ENCODE assay signal across 8 mouse cellular contexts in genomic region chr6:127108368-127109060, GRCm38 (mm10). TPM values are rescaled to one million over a fixed set of nuclear protein-coding genes. Genes with fewer than 3 reads are reported as not detected.
DNase-seq lines count a peak whose midpoint lies in the region; ATAC-seq and TF ChIP-seq lines count a peak whose summit lies in the region.

No protein-coding gene starts in this region.

- H3K9me3 ChIP-seq in lung, embryonic 14.5 days (ENCODE audit: low read depth, low read length): no peaks in the 10 kb centered on the region
- H3K9me3 ChIP-seq in embryonic facial prominence, embryonic 12.5 days: no peaks in the 10 kb centered on the region

- DNase-seq in lung, embryonic 14.5 days: no peak
- DNase-seq in lung, postnatal 25 days (ENCODE audit: low spot score): no peak
- peak; percentile 10 for DNase-seq in large intestine, adult 2 months (ENCODE audit: low read depth, low spot score)
- DNase-seq in thymus, adult 2 months: no peak
- no peak for DNase-seq in frontal cortex, postnatal 10 days (ENCODE audit: low spot score in 2 of 2)

- peak overlapping the region; percentile 89 for H3K4me2 ChIP-seq in lung, embryonic 14.5 days
- peak overlapping the region; percentile 71 for H3K4me2 ChIP-seq in embryonic facial prominence, embryonic 12.5 days (replicated peaks)

- H3K36me3 ChIP-seq in lung, embryonic 14.5 days (ENCODE audit: insufficient read depth): no peaks in the 10 kb centered on the region
- H3K36me3 ChIP-seq in embryonic facial prominence, embryonic 12.5 days: no peaks in the 10 kb centered on the region
- H3K36me3 ChIP-seq in thymus, adult 2 months (ENCODE audit: control insufficient read depth, insufficient read depth, low read length): no peaks in the 10 kb centered on the region

- no peak overlapping the region for H3K27ac ChIP-seq in lung, embryonic 14.5 days (ENCODE audit: low read depth)
- no peak overlapping the region for H3K27ac ChIP-seq in embryonic facial prominence, embryonic 12.5 days
- no peak overlapping the region for H3K27ac ChIP-seq in olfactory bulb, adult 2 months (ENCODE audit: insufficient read depth, low read depth, low read length)
- no peak overlapping the region for H3K27ac ChIP-seq in thymus, adult 2 months (ENCODE audit: control insufficient read depth, insufficient read depth, low read length)

- no peak for ATAC-seq in lung, embryonic 14.5 days (ENCODE audit: insufficient read depth)
- ATAC-seq in embryonic facial prominence, embryonic 12.5 days (ENCODE audit: insufficient number of reproducible peaks, insufficient read depth, low FRiP score, low TSS enrichment): no peak
- no peak for ATAC-seq in frontal cortex, adult (ENCODE audit: low TSS enrichment)

- peaks cover 6% of the 10 kb centered on the region; the same call in 1 of the 2 replicates for H3K4me1 ChIP-seq in lung, embryonic 14.5 days (ENCODE audit: insufficient read depth)
- H3K4me1 ChIP-seq in embryonic facial prominence, embryonic 12.5 days: peaks cover 10% of the 10 kb centered on the region
- H3K4me1 ChIP-seq in olfactory bulb, adult 2 months (ENCODE audit: control insufficient read depth, insufficient read depth, low read length): peaks cover 2% of the 10 kb centered on the region; the same call in 1 of the 2 replicates
- H3K4me1 ChIP-seq in thymus, adult 2 months (replicated peaks; ENCODE audit: control insufficient read depth, insufficient read depth, low read length): peaks cover 10% of the 10 kb centered on the region; the same call in 1 of the 2 replicates

- H3K9ac ChIP-seq in lung, embryonic 14.5 days: peak overlapping the region; percentile 56
- peak overlapping the region; percentile 50 for H3K9ac ChIP-seq in embryonic facial prominence, embryonic 12.5 days

- no peak for TF ChIP-seq POLR2A in olfactory bulb, adult 2 months (IDR thresholded peaks at IDR 0.05; ENCODE audit: insufficient read depth, low read depth, low read length)
- TF ChIP-seq POLR2A in thymus, adult 2 months (IDR thresholded peaks at IDR 0.05; ENCODE audit: control insufficient read depth, extremely low read depth, insufficient read depth, low read length, poor library complexity): no peak

- 17% methylated on average over 20 of the region's 20 CpGs for WGBS in lung, embryonic 14.5 days
- 39% methylated on average over 20 of the region's 20 CpGs for WGBS in embryonic facial prominence, embryonic 12.5 days
- 16% methylated on average over 20 of the region's 20 CpGs for WGBS in large intestine, adult 2 months
- WGBS in olfactory bulb, adult 2 months: 40% methylated on average over 20 of the region's 20 CpGs
- WGBS in thymus, adult 2 months: 48% methylated on average over 20 of the region's 20 CpGs

- TF ChIP-seq CTCF in lung, embryonic 14.5 days (IDR thresholded peaks at IDR 0.05; ENCODE audit: low read depth): no peak
- TF ChIP-seq CTCF in olfactory bulb, adult 2 months (IDR thresholded peaks at IDR 0.05; ENCODE audit: insufficient read depth, low read depth, low read length): no peak
- TF ChIP-seq CTCF in thymus, adult 2 months (IDR thresholded peaks at IDR 0.05; ENCODE audit: borderline replicate concordance, control insufficient read depth, extremely low read depth, insufficient read depth, low read length, poor library complexity): no peak

- no peaks in the 10 kb centered on the region for H3K27me3 ChIP-seq in lung, embryonic 14.5 days (ENCODE audit: insufficient read depth, low read length)
- no peaks in the 10 kb centered on the region for H3K27me3 ChIP-seq in embryonic facial prominence, embryonic 12.5 days
- H3K27me3 ChIP-seq in thymus, adult 2 months (ENCODE audit: control insufficient read depth, insufficient read depth, low read length): no peaks in the 10 kb centered on the region

- H3K4me3 ChIP-seq in lung, embryonic 14.5 days (ENCODE audit: low read depth, low read length): peak overlapping the region; percentile 59
- peak overlapping the region; percentile 62 for H3K4me3 ChIP-seq in embryonic facial prominence, embryonic 12.5 days
- H3K4me3 ChIP-seq in olfactory bulb, adult 2 months (ENCODE audit: insufficient read depth, low read depth, low read length): peak overlapping the region; percentile 95
- H3K4me3 ChIP-seq in thymus, adult 2 months (ENCODE audit: control insufficient read depth, insufficient read depth, low read length): no peak overlapping the region

RNA-seq across cellular contexts. Expression of gene Tigar, which starts 0.8 kb away (rescaled TPM):
- polyA plus RNA-seq in lung, embryonic 14.5 days (2014; fragmentation: Nextera tagmentation; extraction: Ambion mirVana): 3.0 and 3.5 TPM in 2 replicates
- polyA plus RNA-seq in embryonic facial prominence, embryonic 12.5 days (2016; fragmentation: Nextera tagmentation; extraction: Ambion mirVana): 4.2 and 4.3 TPM in 2 replicates
- polyA plus RNA-seq in large intestine, adult 2 months (2012; rRNA removed): 5.0 and 5.1 TPM in 2 replicates
- not detected in 2 replicates for polyA plus RNA-seq in olfactory bulb, adult 2 months (2012; ENCODE audit: insufficient read depth, insufficient read length, low replicate concordance, missing spikeins)
- polyA plus RNA-seq in thymus, adult 2 months (2012; rRNA removed): 1.8 and 2.4 TPM in 2 replicates

RNA-seq across cellular contexts. Expression of gene Fgf23, which starts 35.8 kb away (rescaled TPM):
- not detected in 2 replicates for polyA plus RNA-seq in lung, embryonic 14.5 days (2014; fragmentation: Nextera tagmentation; extraction: Ambion mirVana)
- 0.09 and 0.20 TPM in 2 replicates for polyA plus RNA-seq in embryonic facial prominence, embryonic 12.5 days (2016; fragmentation: Nextera tagmentation; extraction: Ambion mirVana)
- not detected in 2 replicates for polyA plus RNA-seq in large intestine, adult 2 months (2012; rRNA removed)
- not detected in 2 replicates for polyA plus RNA-seq in olfactory bulb, adult 2 months (2012; ENCODE audit: insufficient read depth, insufficient read length, low replicate concordance, missing spikeins)
- polyA plus RNA-seq in thymus, adult 2 months (2012; rRNA removed): 0.34 and 0.73 TPM in 2 replicates

RNA-seq across cellular contexts. Expression of gene Ccnd2, which starts 43.5 kb away (rescaled TPM):
- 660 and 684 TPM in 2 replicates for polyA plus RNA-seq in lung, embryonic 14.5 days (2014; fragmentation: Nextera tagmentation; extraction: Ambion mirVana)
- 846 and 908 TPM in 2 replicates for polyA plus RNA-seq in embryonic facial prominence, embryonic 12.5 days (2016; fragmentation: Nextera tagmentation; extraction: Ambion mirVana)
- polyA plus RNA-seq in large intestine, adult 2 months (2012; rRNA removed): 48.1 and 106 TPM in 2 replicates
- 47.9 TPM in 1 of 2 replicates, not detected in the other for polyA plus RNA-seq in olfactory bulb, adult 2 months (2012; ENCODE audit: insufficient read depth, insufficient read length, low replicate concordance, missing spikeins)
- 73.0 and 74.1 TPM in 2 replicates for polyA plus RNA-seq in thymus, adult 2 months (2012; rRNA removed)
